Mouse (Mus musculus): Measurements from ENCODE around the gene Syne2. TPM values are rescaled to one million over a fixed set of nuclear protein-coding genes. Genes with fewer than 3 reads are reported as not detected.

The Syne2 gene
- polyA plus RNA-seq, 1 experiment from 2014 or later, result 84.3 TPM

- Histone ChIP-seq H3K4me1 (replicated peaks) (no peaks in the 10 kb centered on the region), H3K27me3 (ENCODE audit: insufficient read depth, poor library complexity, severe bottlenecking) (no peaks in the 10 kb centered on the region), H3K4me3 (no peak overlapping the region), H3K36me3 (peaks cover 92% of the 10 kb centered on the region), H3K27ac (no peak overlapping the region), H3K9me3 (no peaks in the 10 kb centered on the region)
- DNase-seq (ENCODE audit: low spot score), result no peak
- 83% methylated on average over 5 of the region's 5 CpGs for WGBS
Measured at GRCm38 (mm10) chr12:76049343-76049742, 231.4 kb downstream of the Syne2 start.

GRCm38 (mm10) chr12:76051879-76052278 lies 233.9 kb downstream of the Syne2 start:
- 96% methylated on average over 9 of the region's 9 CpGs for WGBS
- Histone ChIP-seq H3K27me3 (ENCODE audit: insufficient read depth, poor library complexity, severe bottlenecking) (no peaks in the 10 kb centered on the region), H3K27ac (no peak overlapping the region), H3K4me1 (replicated peaks) (no peaks in the 10 kb centered on the region), H3K9me3 (no peaks in the 10 kb centered on the region), H3K36me3 (peaks cover 95% of the 10 kb centered on the region), H3K4me3 (no peak overlapping the region)
- no peak for DNase-seq (ENCODE audit: low spot score)

- no peak for DNase-seq (ENCODE audit: low spot score)
- no peak overlapping the region for H3K4me3 ChIP-seq
- WGBS, result 92% methylated on average over 9 of the region's 9 CpGs
- no peaks in the 10 kb centered on the region for H3K27me3 ChIP-seq (ENCODE audit: insufficient read depth, poor library complexity, severe bottlenecking)
- H3K9me3 ChIP-seq, result no peaks in the 10 kb centered on the region
- H3K36me3 ChIP-seq, result peaks cover 96% of the 10 kb centered on the region
- no peaks in the 10 kb centered on the region for H3K4me1 ChIP-seq (replicated peaks)
- H3K27ac ChIP-seq, result no peak overlapping the region
Measured at GRCm38 (mm10) chr12:76054653-76055052, 236.7 kb downstream of the Syne2 start.

- no peaks in the 10 kb centered on the region for H3K27me3 ChIP-seq (ENCODE audit: insufficient read depth, poor library complexity, severe bottlenecking)
- no peak overlapping the region for H3K4me3 ChIP-seq
- H3K36me3 ChIP-seq, result peaks cover 98% of the 10 kb centered on the region
- H3K27ac ChIP-seq, result no peak overlapping the region
- no peak for DNase-seq (ENCODE audit: low spot score)
- WGBS, result 89% methylated on average over 4 of the region's 4 CpGs
- no peaks in the 10 kb centered on the region for H3K9me3 ChIP-seq
- H3K4me1 ChIP-seq (replicated peaks), result no peaks in the 10 kb centered on the region
Measured at GRCm38 (mm10) chr12:76063001-76063400, 245.1 kb downstream of the Syne2 start.

- WGBS, result 91% methylated on average over 5 of the region's 5 CpGs
- no peaks in the 10 kb centered on the region for H3K9me3 ChIP-seq
- no peaks in the 10 kb centered on the region for H3K27me3 ChIP-seq (ENCODE audit: insufficient read depth, poor library complexity, severe bottlenecking)
- peaks cover 66% of the 10 kb centered on the region for H3K36me3 ChIP-seq
- no peak overlapping the region for H3K27ac ChIP-seq
- DNase-seq (ENCODE audit: low spot score), result no peak
- no peak overlapping the region for H3K4me3 ChIP-seq
- peaks cover 28% of the 10 kb centered on the region for H3K4me1 ChIP-seq (replicated peaks)
Measured at GRCm38 (mm10) chr12:76070386-76070785, 252.5 kb downstream of the Syne2 start.

GRCm38 (mm10) chr12:76071935-76072849 lies 254.3 kb downstream of the Syne2 start:
- no peaks in the 10 kb centered on the region for H3K9me3 ChIP-seq
- peaks cover 28% of the 10 kb centered on the region for H3K4me1 ChIP-seq (replicated peaks)
- DNase-seq (ENCODE audit: low spot score), result peak; percentile 61
- WGBS, result 6% methylated on average over 19 of the region's 19 CpGs
- peak overlapping the region; percentile 88 for H3K27ac ChIP-seq
- peaks cover 66% of the 10 kb centered on the region for H3K36me3 ChIP-seq
- peak overlapping the region; percentile 48 for H3K4me3 ChIP-seq
- no peaks in the 10 kb centered on the region for H3K27me3 ChIP-seq (ENCODE audit: insufficient read depth, poor library complexity, severe bottlenecking)

- 4% methylated on average over 13 of the region's 13 CpGs for WGBS
- no peaks in the 10 kb centered on the region for H3K9me3 ChIP-seq
Measured at GRCm38 (mm10) chr12:76073066-76073826, 255.3 kb downstream of the Syne2 start.

GRCm38 (mm10) chr12:76073981-76074380 lies 256.0 kb downstream of the Syne2 start:
- 23% methylated on average over 7 of the region's 7 CpGs for WGBS
- Histone ChIP-seq H3K4me1 (replicated peaks) (peaks cover 28% of the 10 kb centered on the region), H3K36me3 (peaks cover 62% of the 10 kb centered on the region), H3K27ac (peak overlapping the region; percentile 50; the same call in 1 of the 2 replicates), H3K9me3 (no peaks in the 10 kb centered on the region), H3K27me3 (ENCODE audit: insufficient read depth, poor library complexity, severe bottlenecking) (no peaks in the 10 kb centered on the region), H3K4me3 (peak overlapping the region; percentile 34)
- no peak for DNase-seq (ENCODE audit: low spot score)

More at GRCm38 (mm10) chr12:76073066-76073826, 255.3 kb downstream of the Syne2 start:
- peaks cover 28% of the 10 kb centered on the region for H3K4me1 ChIP-seq (replicated peaks)
- no peaks in the 10 kb centered on the region for H3K27me3 ChIP-seq (ENCODE audit: insufficient read depth, poor library complexity, severe bottlenecking)
- peak overlapping the region; percentile 48 for H3K4me3 ChIP-seq
- peaks cover 61% of the 10 kb centered on the region for H3K36me3 ChIP-seq
- peak; percentile 37 for DNase-seq (ENCODE audit: low spot score)
- H3K27ac ChIP-seq, result peak overlapping the region; percentile 88

- DNase-seq (ENCODE audit: low spot score), result no peak
- H3K9me3 ChIP-seq, result no peaks in the 10 kb centered on the region
- peaks cover 22% of the 10 kb centered on the region for H3K4me1 ChIP-seq (replicated peaks)
- 44% methylated on average over 14 of the region's 14 CpGs for WGBS
- peak overlapping the region; percentile 75; the same call in 1 of the 2 replicates for H3K27ac ChIP-seq
- no peaks in the 10 kb centered on the region for H3K27me3 ChIP-seq (ENCODE audit: insufficient read depth, poor library complexity, severe bottlenecking)
- H3K4me3 ChIP-seq, result peak overlapping the region; percentile 41
- peaks cover 69% of the 10 kb centered on the region for H3K36me3 ChIP-seq
Measured at GRCm38 (mm10) chr12:76080876-76081556, 263.1 kb downstream of the Syne2 start.

GRCm38 (mm10) chr12:76081557-76082211 lies 263.8 kb downstream of the Syne2 start:
- peaks cover 68% of the 10 kb centered on the region for H3K36me3 ChIP-seq

GRCm38 (mm10) chr12:76085066-76085465 lies 267.1 kb downstream of the Syne2 start:
- Histone ChIP-seq H3K4me1 (replicated peaks) (peaks cover 25% of the 10 kb centered on the region), H3K36me3 (peaks cover 72% of the 10 kb centered on the region), H3K27ac (no peak overlapping the region), H3K27me3 (ENCODE audit: insufficient read depth, poor library complexity, severe bottlenecking) (no peaks in the 10 kb centered on the region), H3K4me3 (no peak overlapping the region), H3K9me3 (no peaks in the 10 kb centered on the region)
- DNase-seq (ENCODE audit: low spot score), result no peak
- WGBS, result 89% methylated on average over 9 of the region's 9 CpGs

More at GRCm38 (mm10) chr12:76081557-76082211, 263.8 kb downstream of the Syne2 start:
- DNase-seq (ENCODE audit: low spot score), result peak; percentile 59
- Histone ChIP-seq H3K9me3 (no peaks in the 10 kb centered on the region), H3K4me1 (replicated peaks) (peaks cover 25% of the 10 kb centered on the region), H3K27me3 (ENCODE audit: insufficient read depth, poor library complexity, severe bottlenecking) (no peaks in the 10 kb centered on the region), H3K4me3 (peak overlapping the region; percentile 41), H3K27ac (peak overlapping the region; percentile 75)
- 6% methylated on average over 22 of the region's 22 CpGs for WGBS
